Mouse (Mus musculus) embryonic fibroblast, embryonic 13.5 days (primary cell): ENCODE data around the gene Lrpap1.

Source experiments
- CTCF ChIP-seq: IDR thresholded peaks from 2 replicates; pipeline ENCODE4 v1.5.1; 2011; ENCODE audit warnings: mild to moderate bottlenecking, control low read depth, low read length, moderate library complexity, borderline replicate concordance; ENCODE audit not compliant: insufficient read depth
- POLR2A ChIP-seq: IDR thresholded peaks from 2 replicates; pipeline ENCODE4 v1.6.1; 2011; ENCODE audit warnings: low read depth, mild to moderate bottlenecking, control low read depth, low read length, moderate library complexity

DNA sequence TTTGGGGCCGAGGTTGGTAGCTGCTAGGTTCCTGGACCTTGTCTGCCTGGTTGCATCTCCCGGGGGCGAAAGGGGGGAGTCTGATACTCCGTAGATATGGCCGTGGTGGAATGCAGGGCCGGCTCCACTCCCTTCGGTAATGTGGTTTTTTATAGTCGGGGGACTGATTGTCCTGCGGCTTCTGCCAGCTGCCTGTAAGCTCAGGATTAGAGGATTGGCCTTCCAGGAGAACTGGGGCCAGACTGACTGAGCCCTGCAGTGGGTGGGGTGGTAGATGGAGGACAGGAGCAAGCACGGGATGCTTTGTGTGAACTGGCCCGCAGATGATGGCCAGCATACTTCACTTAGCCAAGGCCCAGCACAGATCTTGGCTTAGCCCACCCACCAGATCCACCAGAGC lies 32.3 kb downstream of the Lrpap1 start:
- TF ChIP-seq CTCF (no peak), POLR2A (no peak)
